Mouse (Mus musculus): ENCODE measurements around the gene Jmjd4.

Jmjd4 gene

GRCm38 (mm10) chr11:59458973-59459372 lies 9.1 kb downstream of the Jmjd4 start:
- in situ Hi-C loops (cut with MboI; ENCODE audit: unreplicated experiment in 2 of 2): no loop called here

- in situ Hi-C loops (cut with MboI; ENCODE audit: unreplicated experiment in 2 of 2): no loop called here
These were observed 10.6 kb downstream of the Jmjd4 start for GRCm38 (mm10) chr11:59460459-59460858.

DNA sequence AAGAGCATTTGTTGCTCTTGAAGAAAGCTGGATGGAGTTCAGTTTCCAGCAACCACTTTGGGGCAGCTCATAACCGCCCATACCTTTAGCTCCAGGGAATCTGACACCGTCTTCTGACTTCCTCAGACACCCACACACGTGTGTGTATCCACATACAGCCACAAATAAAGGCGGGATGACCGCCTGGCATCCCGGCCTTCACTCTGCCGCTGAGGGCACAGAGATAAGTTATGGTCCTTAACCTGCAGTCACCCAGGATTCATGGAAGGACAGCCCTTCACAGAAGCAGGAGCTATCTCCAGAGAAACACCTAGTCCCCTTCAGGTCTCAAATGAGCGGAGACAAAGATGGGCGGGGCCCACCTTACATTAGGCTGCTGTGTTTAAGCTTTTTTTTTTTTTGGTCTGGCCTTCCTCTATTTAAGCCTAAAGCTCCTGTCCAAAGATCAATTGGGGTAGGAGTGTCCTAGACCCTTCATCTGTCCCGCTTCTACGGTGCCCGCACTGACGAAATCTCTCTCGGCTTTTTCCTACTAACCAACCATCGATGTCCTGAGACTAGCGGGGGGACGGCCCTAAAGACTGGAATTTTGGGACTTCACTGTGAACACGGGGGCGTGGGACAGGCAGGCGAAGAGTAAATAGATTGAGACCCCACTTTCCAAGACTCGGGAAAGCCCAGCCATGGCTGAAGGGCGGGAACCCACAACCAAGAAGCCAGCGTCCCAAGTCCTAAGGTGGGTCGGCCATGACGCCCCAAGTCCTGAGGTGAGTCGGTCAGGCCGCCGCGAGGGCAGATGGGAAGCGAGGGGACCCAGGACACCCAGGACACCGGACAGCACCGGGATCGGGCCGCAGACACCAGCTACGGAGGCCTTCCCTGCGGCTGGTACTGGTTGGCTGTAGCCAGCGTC lies 21.8 kb downstream of the Jmjd4 start:
- in situ Hi-C loops (cut with MboI; ENCODE audit: unreplicated experiment in 2 of 2): no loop called here

DNA sequence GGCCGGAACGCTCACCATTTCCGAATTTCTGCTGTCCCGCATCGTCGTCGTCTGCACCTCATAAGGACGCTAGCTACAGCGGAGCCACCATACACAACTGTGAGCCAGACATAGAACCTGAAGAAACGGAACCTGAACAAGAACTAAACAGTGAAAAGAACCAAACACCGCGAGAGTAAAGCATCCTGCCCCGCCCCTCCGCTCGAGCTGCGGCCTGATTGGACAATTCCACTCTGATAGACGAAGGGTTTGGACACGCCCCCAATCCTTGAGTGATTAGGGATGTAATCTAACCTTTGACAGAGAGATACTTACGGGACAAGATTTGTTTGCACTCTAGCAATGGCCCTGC lies 22.5 kb downstream of the Jmjd4 start, which contains the start of gene Zfp867:
TSS of gene Zfp867 (minus strand) at position 149 of the 352 bp plus-strand sequence.
- in situ Hi-C loops (cut with MboI; ENCODE audit: unreplicated experiment in 2 of 2): no loop called here

DNA sequence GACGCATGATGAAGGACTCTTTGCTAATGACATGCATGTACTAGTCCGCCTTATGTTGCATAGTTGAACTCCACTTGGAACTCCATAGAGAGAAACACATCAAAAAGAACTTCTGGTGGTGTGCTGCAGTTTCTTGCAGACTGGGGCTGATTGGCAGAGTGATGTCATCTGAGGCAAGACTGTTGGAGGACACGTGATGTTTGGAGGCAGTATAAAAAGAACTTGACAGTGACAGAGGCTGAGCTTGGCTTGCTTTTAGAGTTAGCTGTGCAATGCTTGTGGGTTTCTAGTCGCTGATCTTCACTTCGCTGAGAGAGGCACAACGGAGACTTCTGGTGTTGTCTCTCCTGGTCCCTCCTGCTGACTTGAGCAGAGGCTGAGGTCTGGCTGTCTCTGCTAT lies 27.4 kb downstream of the Jmjd4 start:
- in situ Hi-C loops (cut with MboI; ENCODE audit: unreplicated experiment in 2 of 2): loop anchor here in 1 of 2 experiments (25.0 kb wide), 1 partner anchor 515 kb away; the partner anchor contains the start of genes Hist3h2a and Trim17

GRCm38 (mm10) chr11:59483212-59483611 lies 33.4 kb downstream of the Jmjd4 start:
- in situ Hi-C loops (cut with MboI; ENCODE audit: unreplicated experiment in 2 of 2): loop anchor here (5.0 to 25.0 kb wide), 4 partner anchors 56 to 521 kb away; partner anchors contain the start of genes Hist3h2a (in 1 of the 2) and Trim17 (in 1 of the 2)

DNA sequence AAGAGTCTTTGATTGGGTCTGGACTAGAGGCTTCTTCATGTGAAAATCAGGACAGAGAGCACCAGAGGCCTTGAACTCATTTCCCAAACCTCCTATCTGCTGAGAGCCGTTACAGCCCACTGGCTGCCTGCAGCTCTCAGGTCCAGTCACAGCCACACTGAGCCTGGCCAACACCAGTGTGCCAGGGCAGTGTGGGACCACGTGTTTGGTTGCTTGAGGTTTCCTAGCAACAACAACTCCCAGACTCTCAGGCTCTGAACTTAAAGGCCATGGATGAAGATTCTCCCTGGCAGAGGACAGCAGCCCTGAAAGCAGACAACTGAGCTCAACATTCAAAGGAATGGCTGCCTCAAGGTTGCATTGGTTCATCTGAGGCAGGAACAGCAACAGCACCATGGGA lies 35.8 kb downstream of the Jmjd4 start:
- in situ Hi-C loops (cut with MboI; ENCODE audit: unreplicated experiment in 2 of 2): loop anchor here in 1 of 2 experiments (25.0 kb wide), 1 partner anchor 523 kb away; the partner anchor contains the start of genes Hist3h2a and Trim17

DNA sequence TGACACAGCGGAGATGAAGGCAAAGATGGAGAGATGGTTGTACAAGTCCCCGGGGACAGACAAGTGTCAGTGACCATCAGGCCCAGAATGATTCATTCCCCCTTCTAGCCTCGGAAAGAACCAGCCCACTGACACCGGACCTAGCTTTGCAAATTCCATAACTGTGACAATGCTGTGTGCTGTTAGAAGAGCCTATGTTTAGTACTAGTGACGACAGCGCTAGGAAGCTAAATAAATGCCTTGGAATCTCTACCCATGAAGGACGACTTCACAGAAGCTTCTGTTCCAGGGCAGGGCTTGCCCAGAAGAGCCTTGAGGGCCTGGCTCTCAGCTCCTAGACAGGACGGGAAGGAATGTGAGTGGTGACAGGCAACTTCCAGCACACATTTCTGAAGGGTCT lies 36.4 kb downstream of the Jmjd4 start:
- in situ Hi-C loops (cut with MboI; ENCODE audit: unreplicated experiment in 2 of 2): loop anchor here in 1 of 2 experiments (25.0 kb wide), 1 partner anchor 524 kb away; the partner anchor contains the start of genes Hist3h2a and Trim17

- in situ Hi-C loops (cut with MboI; ENCODE audit: unreplicated experiment in 2 of 2): loop anchor here in 1 of 2 experiments (25.0 kb wide), 1 partner anchor 534 kb away; the partner anchor contains the start of genes Hist3h2a and Trim17
These were observed 46.9 kb downstream of the Jmjd4 start for GRCm38 (mm10) chr11:59496672-59497310.

GRCm38 (mm10) chr11:59497747-59498146 lies 47.9 kb downstream of the Jmjd4 start:
- in situ Hi-C loops (cut with MboI; ENCODE audit: unreplicated experiment in 2 of 2): loop anchor here in 1 of 2 experiments (25.0 kb wide), 1 partner anchor 535 kb away; the partner anchor contains the start of genes Hist3h2a and Trim17

- in situ Hi-C loops (cut with MboI; ENCODE audit: unreplicated experiment in 2 of 2): no loop called here
These were observed 52.3 kb downstream of the Jmjd4 start for GRCm38 (mm10) chr11:59501978-59502700.

- in situ Hi-C loops (cut with MboI; ENCODE audit: unreplicated experiment in 2 of 2): no loop called here
These were observed 55.5 kb downstream of the Jmjd4 start for GRCm38 (mm10) chr11:59505351-59505838.

DNA sequence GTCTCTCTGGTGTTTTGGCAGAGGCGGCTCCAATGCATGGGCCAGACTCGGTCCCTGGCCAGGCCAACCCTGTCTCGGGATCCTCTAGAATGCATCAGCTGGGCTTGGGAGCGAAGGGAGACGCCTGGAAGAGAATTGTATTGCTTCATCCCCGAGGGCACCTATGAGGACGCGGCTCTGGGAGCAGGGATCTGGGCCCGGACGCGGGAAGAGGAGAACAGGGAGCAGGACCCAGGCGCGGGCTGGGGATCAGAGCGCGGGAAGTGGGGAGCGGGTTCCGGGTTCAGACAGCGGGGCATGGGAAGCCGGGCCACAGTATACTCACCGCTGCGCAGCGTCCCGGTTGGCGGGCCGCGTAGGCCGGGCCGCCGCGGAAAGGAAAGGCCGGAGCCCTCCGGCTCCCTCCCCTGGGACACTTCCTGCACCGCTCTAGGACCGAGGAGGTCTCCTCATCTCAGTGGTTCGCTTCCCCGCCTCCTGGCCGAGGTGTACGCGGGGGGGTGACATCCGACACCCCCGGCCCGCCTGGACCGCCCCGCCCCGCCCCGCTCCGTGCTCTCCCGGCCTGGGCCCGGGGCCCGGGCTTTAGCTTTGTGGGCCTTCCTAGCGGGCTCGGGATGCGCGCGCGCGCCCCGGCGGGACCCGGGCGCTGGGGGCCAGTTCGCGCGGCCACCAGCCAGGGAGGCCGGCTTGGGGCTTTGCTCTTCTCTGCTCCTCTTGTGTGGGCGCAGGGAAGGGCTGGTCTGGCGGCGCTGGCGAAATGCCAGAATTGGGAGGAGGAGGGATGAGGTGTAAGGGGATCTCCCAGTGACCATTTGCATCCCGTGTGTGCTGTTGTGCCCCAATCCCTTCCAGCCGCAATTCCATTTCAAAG lies 56.2 kb downstream of the Jmjd4 start:
- in situ Hi-C loops (cut with MboI; ENCODE audit: unreplicated experiment in 2 of 2): no loop called here

DNA sequence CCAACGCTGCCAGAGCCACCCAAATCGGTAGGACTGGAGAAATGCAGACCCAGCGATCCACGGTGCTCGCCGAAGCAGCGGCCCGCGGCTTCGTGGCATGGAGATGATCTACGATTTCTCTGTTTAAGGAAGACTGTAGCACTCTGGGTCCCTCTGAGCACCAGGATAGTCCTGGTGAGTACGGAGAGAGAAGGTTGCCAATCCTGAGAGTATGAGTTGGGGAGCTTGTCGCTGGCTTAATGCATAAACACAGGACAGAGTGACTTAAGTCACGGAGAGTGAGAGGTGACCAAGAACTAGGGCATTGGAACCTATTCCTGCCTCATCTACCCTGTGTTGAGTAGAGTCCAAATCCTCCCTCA lies 56.8 kb downstream of the Jmjd4 start:
- in situ Hi-C loops (cut with MboI; ENCODE audit: unreplicated experiment in 2 of 2): no loop called here

Data from v-Abl transformed pro-B cells (cell line).